Mouse (Mus musculus) hindbrain, embryonic 14.5 days (tissue): Measurements from ENCODE around the gene Tmem255a. TPM values are rescaled to one million over a fixed set of nuclear protein-coding genes. Genes with fewer than 3 reads are reported as not detected.
A peak's percentile ranks its signal among the peaks of the same experiment; 100 is the strongest.

Experiments used
- ATAC-seq: fragments of 200-750 bp; cut with Nextera tagmentation; 2 replicates; pipeline ENCODE4 v1.8.0; 2017; ENCODE audit warnings: moderate number of reproducible peaks, mild to moderate bottlenecking, moderate TSS enrichment, moderate library complexity; ENCODE audit not compliant: low FRiP score
- DNase-seq: peaks from one replicate; pipeline ENCODE4 v3.0.0-alpha.2; 2015; ENCODE audit warnings: low spot score
- H3K27ac ChIP-seq: fragments of 300-500 bp; sonication (generic); 2 replicates; pipeline ENCODE4 v1.5.1; 2014; ENCODE audit warnings: mild to moderate bottlenecking, moderate library complexity
- H3K27me3 ChIP-seq: fragments of 300-500 bp; sonication (generic); 2 replicates; pipeline ENCODE4 v1.6.1; 2014; ENCODE audit warnings: mild to moderate bottlenecking, low read length, mixed read lengths; ENCODE audit not compliant: control insufficient read depth, insufficient read depth
- H3K36me3 ChIP-seq: fragments of 300-500 bp; sonication (generic); replicated peaks from 2 replicates; pipeline ENCODE4 v1.6.1; 2014; ENCODE audit not compliant: control insufficient read depth, insufficient read depth
- H3K4me1 ChIP-seq: fragments of 300-500 bp; sonication (generic); replicated peaks from 2 replicates; pipeline ENCODE4 v1.6.1; 2014; ENCODE audit warnings: antibody characterized with exemption, low read length, mixed read lengths; ENCODE audit not compliant: control insufficient read depth, insufficient read depth
- H3K4me2 ChIP-seq: fragments of 300-500 bp; sonication (generic); replicated peaks from 2 replicates; pipeline ENCODE4 v1.6.1; 2014; ENCODE audit warnings: mild to moderate bottlenecking, moderate library complexity
- H3K4me3 ChIP-seq: fragments of 300-500 bp; sonication (generic); replicated peaks from 2 replicates; pipeline ENCODE4 v1.5.1; 2014; ENCODE audit warnings: mild to moderate bottlenecking, low read length
- H3K9ac ChIP-seq: fragments of 300-500 bp; sonication (generic); 2 replicates; pipeline ENCODE4 v1.6.1; 2014
- H3K9me3 ChIP-seq: fragments of 300-500 bp; sonication (generic); 2 replicates; pipeline ENCODE4 v1.6.1; 2016; ENCODE audit warnings: low read length; ENCODE audit not compliant: control insufficient read depth
- WGBS: fragments of 180-500 bp; shearing (Covaris S2); extraction: QIAGEN DNeasy Blood & Tissue Kit; methylation state at CpG from one replicate; pipeline ENCODE4 v1.1.7; 2014; 5-methylcytosine and 5-hydroxymethylcytosine counted together
- polyA plus RNA-seq: library from polyadenylated mRNA; unstranded; fragments of >200 nt; fragmentation: Nextera tagmentation; extraction: Ambion mirVana; gene quantifications from 2 replicates; pipeline ENCODE4 v1.2.1, GENCODE M21; 2014

Tmem255a gene
- polyA plus RNA-seq, 1 experiment from 2014 or later, result 46.9 TPM

DNA sequence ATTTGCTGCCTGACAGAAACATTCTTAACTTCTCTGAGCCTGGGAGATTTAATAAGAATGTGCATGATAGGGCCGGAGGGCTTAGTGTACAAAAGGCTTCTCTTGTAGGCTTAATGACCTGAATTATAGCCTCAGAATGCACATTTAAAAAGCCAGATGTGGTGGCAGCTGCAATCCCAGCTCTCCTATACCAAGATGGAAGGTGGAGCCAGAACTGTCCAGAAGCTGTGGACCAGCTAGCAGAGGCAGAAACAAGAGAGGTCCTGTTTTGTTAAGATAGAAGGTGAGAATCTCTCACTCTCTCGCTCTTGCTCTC is 34.6 kb downstream of the Tmem255a start:
- ATAC-seq, result no peak
- WGBS, result 67% methylated on average over 2 of the region's 2 CpGs
- H3K4me1 ChIP-seq, result no peaks in the 10 kb centered on the region
- no peaks in the 10 kb centered on the region for H3K27me3 ChIP-seq
- no peak overlapping the region for H3K9ac ChIP-seq
- H3K4me3 ChIP-seq, result no peak overlapping the region
- no peaks in the 10 kb centered on the region for H3K36me3 ChIP-seq
- DNase-seq, result no peak
- no peak overlapping the region for H3K4me2 ChIP-seq
- H3K9me3 ChIP-seq, result no peaks in the 10 kb centered on the region
- H3K27ac ChIP-seq, result no peak overlapping the region

DNA sequence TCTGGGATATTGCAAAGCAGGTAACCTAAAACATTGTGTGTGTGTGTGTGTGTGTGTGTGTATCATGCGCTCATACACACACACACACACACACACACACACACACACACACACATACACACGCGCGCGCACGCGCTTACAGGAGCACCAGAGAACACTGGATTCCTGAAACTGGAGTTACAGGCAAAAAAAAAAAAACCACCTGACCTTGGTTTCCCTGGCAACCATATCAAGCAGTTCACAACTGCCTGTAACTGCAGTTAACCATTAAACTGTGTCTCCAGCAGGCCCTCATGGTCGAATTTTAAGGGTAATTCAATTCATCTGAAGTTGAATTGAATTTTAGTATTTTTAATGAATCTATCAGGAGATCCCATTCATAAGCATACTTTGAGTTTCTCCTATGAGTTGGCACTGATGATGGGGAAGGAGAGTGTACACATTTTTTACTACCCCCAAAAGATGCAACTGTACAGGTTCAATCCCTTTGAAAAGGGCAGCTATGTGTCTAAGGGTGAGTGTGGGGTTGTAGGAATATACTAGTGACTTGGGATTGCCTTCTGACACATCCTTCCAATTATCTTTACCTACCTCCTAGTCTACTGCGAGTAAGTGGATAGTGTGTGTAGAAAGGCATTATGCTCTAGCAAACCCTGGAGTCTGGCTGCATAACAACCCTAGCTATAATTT is 35.1 kb downstream of the Tmem255a start:
- H3K9me3 ChIP-seq, result no peaks in the 10 kb centered on the region
- no peaks in the 10 kb centered on the region for H3K36me3 ChIP-seq
- H3K4me1 ChIP-seq, result no peaks in the 10 kb centered on the region
- H3K4me2 ChIP-seq, result no peak overlapping the region
- no peaks in the 10 kb centered on the region for H3K27me3 ChIP-seq
- H3K4me3 ChIP-seq, result no peak overlapping the region
- 80% methylated on average over 9 of the region's 9 CpGs for WGBS
- H3K9ac ChIP-seq, result no peak overlapping the region
- ATAC-seq (no peak), DNase-seq (no peak)
- no peak overlapping the region for H3K27ac ChIP-seq

DNA sequence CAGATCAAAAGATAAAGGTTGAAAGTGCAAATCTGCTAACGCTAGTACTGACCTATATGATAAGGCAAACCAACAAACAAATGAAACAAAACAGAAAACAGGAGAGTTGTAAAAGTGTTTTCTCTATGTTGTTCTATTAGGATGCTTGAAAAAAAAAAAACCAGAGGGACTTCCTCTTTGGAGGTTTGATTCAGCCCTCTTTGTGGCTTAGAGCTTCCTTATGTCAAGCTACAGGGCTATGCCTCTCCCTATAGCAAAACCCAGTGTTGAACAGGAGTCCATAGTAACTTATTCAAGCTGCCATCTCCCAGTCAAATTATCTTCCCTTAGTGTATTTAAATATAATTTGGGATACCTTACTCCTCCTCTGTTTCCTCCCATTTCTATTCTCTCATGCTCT is 44.8 kb downstream of the Tmem255a start:
- WGBS, result 76% methylated on average over 1 of the region's 1 CpGs
- no peak overlapping the region for H3K27ac ChIP-seq

DNA sequence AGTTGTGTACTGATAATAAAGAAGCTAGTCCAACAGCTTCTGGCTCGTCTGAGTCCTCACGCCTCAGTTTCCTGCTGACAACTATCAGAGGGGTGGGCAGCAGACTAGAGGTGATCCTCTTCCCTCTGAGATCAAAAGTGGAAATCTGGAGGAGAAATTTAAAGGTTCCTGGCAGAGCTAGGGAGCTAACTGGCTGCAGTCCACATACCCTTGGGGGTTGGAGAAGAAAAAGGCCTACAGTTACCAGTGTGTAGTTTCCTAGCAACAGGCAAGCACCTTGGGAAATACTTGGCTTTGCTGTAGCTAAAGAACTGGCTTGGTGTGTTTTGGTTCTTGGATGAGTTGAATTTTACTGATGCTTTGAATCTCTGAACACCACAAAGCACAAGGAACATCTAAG is 50.4 kb downstream of the Tmem255a start:
- H3K4me1 ChIP-seq, result no peaks in the 10 kb centered on the region
- no peak overlapping the region for H3K4me2 ChIP-seq
- no peak for ATAC-seq
- 78% methylated on average over 2 of the region's 2 CpGs for WGBS
- H3K27ac ChIP-seq, result no peak overlapping the region
- H3K36me3 ChIP-seq, result no peaks in the 10 kb centered on the region
- no peaks in the 10 kb centered on the region for H3K9me3 ChIP-seq
- no peak overlapping the region for H3K9ac ChIP-seq
- no peaks in the 10 kb centered on the region for H3K27me3 ChIP-seq
- no peak for DNase-seq
- no peak overlapping the region for H3K4me3 ChIP-seq

More for the DNA sequence above, 44.8 kb downstream of the Tmem255a start:
- no peak for ATAC-seq
- H3K4me2 ChIP-seq, result no peak overlapping the region
- H3K4me3 ChIP-seq, result no peak overlapping the region
- no peaks in the 10 kb centered on the region for H3K4me1 ChIP-seq
- DNase-seq, result no peak
- H3K9ac ChIP-seq, result no peak overlapping the region
- no peaks in the 10 kb centered on the region for H3K27me3 ChIP-seq
- H3K9me3 ChIP-seq, result no peaks in the 10 kb centered on the region
- H3K36me3 ChIP-seq, result no peaks in the 10 kb centered on the region

DNA sequence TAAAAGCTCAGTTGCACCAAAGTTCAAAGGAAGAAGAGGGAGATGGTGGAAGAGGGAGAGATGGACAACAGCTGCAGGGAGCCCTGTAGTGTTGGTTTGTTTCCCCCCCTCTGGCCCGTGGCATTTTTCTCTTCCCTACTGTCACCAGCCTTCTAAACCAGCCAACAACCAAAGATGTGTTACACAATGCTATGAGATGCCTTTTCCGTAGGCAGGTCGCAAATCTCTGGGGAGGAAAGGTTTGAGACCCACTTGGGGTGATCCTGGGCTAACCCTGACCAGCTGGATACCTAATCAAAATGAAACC is 61.8 kb downstream of the Tmem255a start:
- DNase-seq, result no peak
- H3K9ac ChIP-seq, result peak overlapping the region; percentile 72
- peak overlapping the region; percentile 59 for H3K4me3 ChIP-seq
- H3K36me3 ChIP-seq, result peaks cover 10% of the 10 kb centered on the region
- ATAC-seq, result no peak
- no peaks in the 10 kb centered on the region for H3K9me3 ChIP-seq
- peak overlapping the region; percentile 72 for H3K4me2 ChIP-seq
- peak overlapping the region; percentile 79; the same call in 1 of the 2 replicates for H3K27ac ChIP-seq
- WGBS, result 20% methylated on average over 3 of the region's 3 CpGs
- H3K27me3 ChIP-seq, result no peaks in the 10 kb centered on the region
- H3K4me1 ChIP-seq, result peaks cover 4% of the 10 kb centered on the region; the same call in 1 of the 2 replicates

DNA sequence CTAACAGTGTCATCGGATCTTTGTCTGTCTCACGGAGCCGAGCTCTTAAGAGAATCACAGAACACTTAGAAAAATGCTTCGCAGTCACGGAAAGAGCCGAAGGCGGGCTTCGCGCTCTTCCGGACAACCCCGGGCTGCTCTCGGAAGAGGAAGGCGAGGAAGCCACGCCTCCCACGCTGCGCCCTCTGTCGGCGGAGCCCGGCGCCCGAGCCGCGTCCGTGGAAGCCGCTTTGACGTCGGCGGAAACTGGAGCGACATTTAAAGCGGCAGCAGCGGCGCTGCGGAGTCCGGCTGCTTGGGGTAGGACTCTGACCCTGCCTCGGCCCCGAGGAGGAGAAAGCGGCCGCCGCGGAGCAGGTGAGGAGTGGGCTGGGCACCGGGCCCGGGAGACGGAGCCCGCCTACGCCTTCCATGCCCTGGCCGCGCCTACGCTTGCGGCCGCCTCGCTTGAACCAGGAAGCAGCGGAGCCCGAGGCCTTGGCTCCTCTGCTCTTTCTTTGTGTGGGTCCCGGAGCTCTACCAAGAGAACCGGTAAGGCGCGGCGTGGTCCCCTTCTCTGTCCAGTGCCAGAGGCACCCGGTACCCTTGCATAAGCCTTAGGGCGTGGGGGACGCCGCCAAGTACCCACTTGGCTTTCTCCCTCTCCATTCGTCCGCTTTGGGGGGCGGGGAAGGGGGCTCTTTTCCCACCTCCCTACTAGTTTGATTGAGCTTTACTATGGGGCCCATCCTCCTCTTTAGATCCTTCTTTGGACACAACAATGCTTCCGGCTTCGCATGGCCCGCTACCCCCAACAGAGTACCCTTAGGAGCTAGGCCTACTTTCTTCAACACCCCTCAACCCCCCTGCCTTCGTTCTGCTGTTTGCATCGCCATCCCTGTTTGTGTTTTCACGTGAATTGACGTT is 62.4 kb downstream of the Tmem255a start, which contains the start of gene Zbtb33:
Gene Zbtb33 (plus strand): TSS at position 242 of the 906 bp plus-strand sequence.
- H3K27me3 ChIP-seq, result no peaks in the 10 kb centered on the region
- 19% methylated on average over 69 of the region's 72 CpGs for WGBS
- peak within 1 kb of the TSS; percentile 72 for H3K4me2 ChIP-seq
- peak within 1 kb of the TSS; percentile 79 for H3K27ac ChIP-seq
- H3K4me1 ChIP-seq, result peaks cover 4% of the 10 kb centered on the region; the same call in 1 of the 2 replicates
- peaks cover 10% of the 10 kb centered on the region for H3K36me3 ChIP-seq
- peak within 1 kb of the TSS; percentile 59 for H3K4me3 ChIP-seq
- no peaks in the 10 kb centered on the region for H3K9me3 ChIP-seq
- H3K9ac ChIP-seq, result peak within 1 kb of the TSS; percentile 72
- ATAC-seq, result peak; percentile 96
- DNase-seq, result peak; percentile 91

DNA sequence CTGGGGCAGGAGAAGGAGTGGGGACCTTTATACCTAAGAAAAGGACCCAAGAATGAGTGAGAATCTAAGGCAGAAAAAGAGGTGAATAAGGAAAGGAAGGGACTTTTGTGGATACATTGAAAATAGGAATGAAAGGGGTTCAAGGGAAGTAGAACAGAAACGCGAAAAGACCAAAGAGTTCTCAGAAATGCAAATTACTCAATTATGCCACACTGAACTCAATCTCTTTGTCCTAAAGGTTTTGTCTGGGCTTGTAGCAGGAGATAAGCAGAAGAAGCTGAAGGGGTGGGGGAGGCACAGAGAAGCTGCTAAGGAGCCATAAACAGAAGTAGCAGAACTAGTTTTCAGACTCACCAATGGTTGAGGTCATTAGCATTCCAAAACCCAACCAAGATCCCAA is 66.7 kb downstream of the Tmem255a start:
- DNase-seq (no peak), ATAC-seq (no peak)
- Histone ChIP-seq H3K36me3 (no peaks in the 10 kb centered on the region), H3K9me3 (no peaks in the 10 kb centered on the region), H3K4me2 (no peak overlapping the region), H3K4me1 (no peaks in the 10 kb centered on the region), H3K9ac (no peak overlapping the region), H3K4me3 (no peak overlapping the region), H3K27ac (no peak overlapping the region), H3K27me3 (no peaks in the 10 kb centered on the region)
- 23% methylated on average over 2 of the region's 2 CpGs for WGBS

DNA sequence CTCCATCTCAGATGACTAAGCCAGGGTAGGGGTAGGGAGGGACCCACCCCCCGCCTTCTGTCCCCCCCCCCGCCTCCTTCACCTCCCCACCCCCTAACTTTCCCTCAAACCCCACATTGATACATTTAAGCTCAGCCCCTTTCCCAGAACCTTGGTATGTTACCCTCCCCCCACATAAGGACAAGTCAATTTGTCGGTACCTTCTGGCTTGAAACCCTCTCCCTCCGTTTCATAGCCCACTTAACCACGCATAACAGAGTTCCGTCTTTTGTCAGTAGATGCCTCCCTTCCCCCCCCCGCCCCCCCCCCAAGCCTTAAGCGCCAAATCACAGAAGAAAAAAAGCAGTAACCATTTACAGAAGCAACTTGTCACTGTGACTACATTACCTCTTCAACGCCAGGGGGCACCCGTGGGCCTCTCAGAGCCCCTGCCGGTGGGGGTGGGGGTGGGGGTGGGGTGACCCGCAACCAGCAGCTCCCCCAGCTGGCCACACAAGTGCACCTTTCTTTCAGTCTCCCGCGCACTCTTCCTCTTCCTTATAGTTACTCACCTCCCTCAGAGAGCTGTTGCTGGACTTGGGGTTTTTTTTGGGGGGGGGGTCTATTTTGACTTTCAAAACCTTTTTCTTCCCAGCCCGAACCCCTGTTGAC is 70.5 kb downstream of the Tmem255a start:
- Histone ChIP-seq H3K4me1 (no peaks in the 10 kb centered on the region), H3K36me3 (no peaks in the 10 kb centered on the region), H3K4me2 (peak overlapping the region; percentile 67), H3K27me3 (no peaks in the 10 kb centered on the region), H3K27ac (no peak overlapping the region), H3K4me3 (no peak overlapping the region), H3K9me3 (peaks cover 4% of the 10 kb centered on the region; the same call in 1 of the 2 replicates), H3K9ac (no peak overlapping the region)
- 20% methylated on average over 11 of the region's 15 CpGs for WGBS
- peak; percentile 60 for DNase-seq
- peak; percentile 59 for ATAC-seq
